Mouse (Mus musculus) yolk sac, embryonic 10.5 days (tissue): Measurements from ENCODE around the gene Tirap.
"Not testable (repeated sequence)": the region's sequence is repeated elsewhere in the genome, so short reads cannot be mapped to it uniquely, and the experiment has no call there.

Experiments
- DNase-seq: peaks from one replicate; pipeline ENCODE4 v3.0.0-alpha.2; 2017; ENCODE audit warnings: low spot score

The Tirap gene

DNA sequence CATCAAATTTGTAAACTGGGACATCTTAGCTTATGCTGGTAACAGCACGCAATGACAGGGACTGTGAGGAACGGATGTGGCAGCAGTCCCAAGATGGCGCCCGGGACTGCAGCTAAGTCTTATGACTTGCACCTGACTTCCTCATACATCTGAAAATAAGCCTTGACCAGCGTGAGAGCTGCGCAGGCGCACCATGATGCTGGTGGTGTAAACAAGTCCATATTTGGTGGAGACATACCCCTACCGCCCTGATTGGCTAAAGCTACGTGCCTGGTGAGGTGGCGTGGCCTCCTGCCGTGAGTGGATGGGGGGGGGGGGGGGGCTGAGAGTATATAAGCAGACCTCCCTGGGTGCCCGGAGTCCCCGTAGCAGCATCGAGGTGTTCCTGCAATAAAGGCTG, 52.8 kb downstream of the Tirap start:
- DNase-seq = not testable (repeated sequence)

DNA sequence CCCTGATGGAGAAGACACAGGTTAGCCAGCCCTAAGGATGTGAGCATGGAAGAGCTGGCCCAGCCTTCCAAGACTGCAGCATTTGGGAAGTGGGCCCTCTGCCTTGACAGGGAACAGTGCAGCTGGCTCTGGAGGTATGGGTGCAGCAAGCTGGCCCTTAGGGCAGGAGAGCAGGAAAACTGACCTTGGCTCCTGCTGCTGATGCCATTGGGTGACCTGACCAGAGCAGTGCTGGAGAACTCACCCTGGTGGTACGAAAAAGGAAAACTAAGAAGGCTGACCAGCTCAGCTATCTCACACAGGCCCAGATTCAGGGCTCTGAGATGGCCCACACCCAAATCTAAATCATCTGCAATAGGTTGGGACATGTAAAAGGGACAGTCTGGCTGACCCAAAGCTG, 54.3 kb downstream of the Tirap start:
- DNase-seq = no peak

DNA sequence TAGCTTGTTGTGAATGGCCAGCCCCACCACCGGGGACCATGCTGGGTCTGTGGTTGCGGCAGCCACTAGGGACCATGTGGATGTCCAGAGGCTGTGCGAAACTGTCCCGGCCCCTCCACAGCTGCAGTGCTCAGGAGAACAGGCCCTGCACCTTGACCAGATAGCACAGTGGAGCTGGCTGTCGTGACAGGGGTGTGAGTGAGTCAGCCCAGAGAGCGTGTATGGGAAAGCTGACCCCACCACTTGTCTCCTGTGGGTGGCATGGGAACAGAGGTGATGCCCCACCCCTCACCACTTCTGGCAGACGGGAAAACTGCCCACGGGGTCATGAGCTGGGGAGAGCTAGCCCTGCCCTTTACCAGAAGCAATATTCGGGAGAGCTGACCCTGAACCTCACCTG, 55.0 kb downstream of the Tirap start:
- DNase-seq = no peak

DNA sequence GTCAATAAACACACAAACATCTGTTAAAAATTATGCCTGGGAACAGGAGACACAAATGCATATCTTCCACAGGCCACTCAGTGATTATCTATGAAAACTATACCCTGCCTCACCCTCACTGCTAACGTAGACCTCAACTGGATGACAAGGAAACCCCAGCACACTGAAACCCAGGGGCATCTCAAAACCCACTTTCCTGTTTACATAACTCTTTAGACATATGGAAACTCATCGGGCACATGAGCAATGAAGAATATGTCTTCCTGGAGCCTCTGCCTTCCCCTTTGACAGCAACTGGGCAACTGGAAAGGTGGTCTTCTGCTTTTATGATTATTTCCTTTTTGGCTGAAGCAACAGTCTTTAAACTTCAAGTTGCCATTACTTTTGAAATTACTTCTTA, 57.9 kb downstream of the Tirap start:
- DNase-seq = no peak

GRCm38 (mm10) chr9:35139231-35139744, 60.8 kb downstream of the Tirap start:
- no peak for DNase-seq

DNA sequence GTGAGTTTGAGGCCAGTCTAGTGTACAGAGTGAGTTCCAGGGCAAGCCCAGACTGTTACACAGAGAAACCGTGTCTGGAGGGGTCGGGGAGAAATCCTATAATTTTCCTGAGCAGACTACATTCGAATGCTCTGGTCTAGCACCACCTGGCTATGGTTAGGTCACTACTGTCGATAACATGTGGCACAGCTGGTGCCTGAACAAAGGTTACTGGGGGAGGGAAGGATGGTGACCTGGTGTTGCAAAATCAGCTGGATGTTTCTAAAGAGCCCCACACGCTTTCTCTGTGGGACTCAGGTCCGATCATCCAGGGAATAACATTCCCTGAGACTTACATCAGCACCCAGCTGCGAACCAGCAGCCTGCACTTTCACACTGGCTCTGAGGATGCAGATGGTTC, 62.1 kb downstream of the Tirap start:
- peak; percentile 58 for DNase-seq

DNA sequence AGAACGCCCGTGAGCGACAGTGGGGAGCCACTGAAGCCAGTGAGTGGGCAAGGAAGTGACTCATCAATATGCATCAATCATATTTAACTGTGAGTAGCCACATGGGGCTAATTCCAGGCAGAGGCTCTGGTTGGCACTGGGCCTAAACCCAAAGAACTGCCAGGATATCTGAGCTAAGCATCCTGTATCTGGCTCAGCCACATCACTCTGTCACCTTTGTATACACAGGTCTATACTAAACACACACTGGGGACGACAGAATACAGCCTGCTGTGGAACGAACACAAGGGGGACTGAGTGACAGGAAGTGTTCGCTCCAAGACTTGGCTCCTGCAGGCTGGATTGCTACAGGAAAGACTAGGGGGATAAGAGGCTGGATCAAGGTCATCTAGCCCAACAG, 64.5 kb downstream of the Tirap start:
- DNase-seq = no peak
